Mouse (Mus musculus) ES-E14 (cell line): ENCODE results near the gene Trp53. TPM values are rescaled to one million over a fixed set of nuclear protein-coding genes. Genes with fewer than 3 reads are reported as not detected.

ENCODE experiments used
- DNase-seq: peaks from one replicate; pipeline ENCODE4 v3.0.0-alpha.2; 2013; ENCODE audit warnings: low read depth, low spot score
- H3K27ac ChIP-seq: 2 replicates; pipeline ENCODE4 v1.5.1; 2012; ENCODE audit warnings: low read depth, mild to moderate bottlenecking, low read length, moderate library complexity, mixed read lengths; ENCODE audit not compliant: poor library complexity, insufficient read depth, severe bottlenecking
- H3K36me3 ChIP-seq: 2 replicates; pipeline ENCODE4 v1.6.1; 2012; ENCODE audit warnings: mild to moderate bottlenecking, low read length, moderate library complexity, mixed read lengths; ENCODE audit not compliant: control insufficient read depth, poor library complexity, insufficient read depth, severe bottlenecking
- H3K4me1 ChIP-seq, 2 experiments: fragments of 150-350 bp in 1 of 2; sonication (generic) in 1 of 2; 2 replicates each; pipeline ENCODE4 v1.6.1; 2012; ENCODE audit warnings: low read length in 2 of 2, mild to moderate bottlenecking in 1 of 2, mixed read lengths in 1 of 2; ENCODE audit not compliant: control insufficient read depth in 2 of 2, insufficient read depth in 2 of 2, poor library complexity in 1 of 2
- H3K4me3 ChIP-seq, 2 experiments: fragments of 150-350 bp in 1 of 2; sonication (generic) in 1 of 2; 2 replicates each; pipeline ENCODE4 v1.5.1; 2012; ENCODE audit warnings: low read length in 2 of 2, low read depth in 1 of 2, mild to moderate bottlenecking in 1 of 2, mixed read lengths in 1 of 2; ENCODE audit not compliant: insufficient read depth in 1 of 2, poor library complexity in 1 of 2, severe bottlenecking in 1 of 2
- H3K9ac ChIP-seq: 2 replicates; pipeline ENCODE4 v1.6.1; 2012; ENCODE audit warnings: low read depth, mild to moderate bottlenecking, low read length, mixed read lengths; ENCODE audit not compliant: poor library complexity, insufficient read depth, severe bottlenecking
- H3K9me3 ChIP-seq: fragments of 150-350 bp; sonication (generic); 2 replicates; pipeline ENCODE4 v1.6.1; 2012; ENCODE audit warnings: low read depth, mild to moderate bottlenecking, low read length; ENCODE audit not compliant: control insufficient read depth, insufficient read depth
- CHD2 ChIP-seq: IDR thresholded peaks from 2 replicates; pipeline ENCODE4 v1.6.1; 2014; ENCODE audit warnings: mild to moderate bottlenecking, low read depth, low read length, inconsistent platforms
- HCFC1 ChIP-seq: IDR thresholded peaks from 2 replicates; pipeline ENCODE4 v1.6.1; 2012; ENCODE audit warnings: low read length, inconsistent platforms, borderline replicate concordance; ENCODE audit not compliant: insufficient read depth
- MAFK ChIP-seq: IDR thresholded peaks from 2 replicates; pipeline ENCODE4 v1.6.1; 2014; ENCODE audit warnings: mild to moderate bottlenecking, low read depth, low read length, inconsistent platforms; ENCODE audit not compliant: insufficient read depth
- ZC3H11A ChIP-seq: IDR thresholded peaks from 2 replicates; pipeline ENCODE4 v1.6.1; 2012; ENCODE audit warnings: low read depth, mild to moderate bottlenecking, inconsistent platforms, low read length, borderline replicate concordance
- ZNF384 ChIP-seq: IDR thresholded peaks from 2 replicates; pipeline ENCODE4 v1.6.1; 2012; ENCODE audit warnings: low read depth, low read length, inconsistent platforms
- in situ Hi-C, 2 experiments: fragments of 600-800 bp; cut with MboI; formaldehyde crosslinking; loops; one replicate each; pipeline ENCODE4 v1.15.1; 2025; ENCODE audit warnings: low sequenced_read_pairs in 2 of 2, inconsistent platforms in 1 of 2; ENCODE audit not compliant: unreplicated experiment in 2 of 2
- total RNA-seq: library from RNA; depleted of rRNA; stranded (reverse); fragments of 300-350 nt; gene quantifications from 2 replicates; pipeline ENCODE4 v1.2.3, GENCODE M21; 2012

Gene Trp53
- total RNA-seq, 1 experiment, result 105 TPM

GRCm38 (mm10) chr11:69582230-69582805 lies 2.2 kb downstream of the Trp53 start:
- Histone ChIP-seq H3K4me3 (peak overlapping the region; percentile 69 to 90), H3K9me3 (no peaks in the 10 kb centered on the region), H3K9ac (peak overlapping the region; percentile 3), H3K4me1 (peaks cover 9 to 26% of the 10 kb centered on the region in 2 experiments), H3K27ac (peak overlapping the region; percentile 95), H3K36me3 (peaks cover 19% of the 10 kb centered on the region)
- no peak for DNase-seq
- in situ Hi-C loops, result no loop called here
- no peak for TF ChIP-seq ZC3H11A
- TF ChIP-seq CHD2, result no peak

- in situ Hi-C loops, result no loop called here
Measured at GRCm38 (mm10) chr11:69584008-69584407, 3.8 kb downstream of the Trp53 start.

GRCm38 (mm10) chr11:69584937-69585336 lies 4.8 kb downstream of the Trp53 start:
- DNase-seq, result no peak
- Histone ChIP-seq H3K4me1 (peaks cover 7 to 27% of the 10 kb centered on the region in 2 experiments), H3K4me3 (no peak overlapping the region; a peak in 1 of 4 replicates), H3K36me3 (peaks cover 42% of the 10 kb centered on the region), H3K9ac (no peak overlapping the region), H3K9me3 (no peaks in the 10 kb centered on the region), H3K27ac (no peak overlapping the region)
- in situ Hi-C loops, result no loop called here
- TF ChIP-seq ZC3H11A (no peak), HCFC1 (no peak), MAFK (no peak), ZNF384 (no peak), CHD2 (no peak)

More at GRCm38 (mm10) chr11:69584008-69584407, 3.8 kb downstream of the Trp53 start:
- Histone ChIP-seq H3K9ac (peak overlapping the region; percentile 26; the same call in 1 of the 2 replicates), H3K4me3 (peak overlapping the region in 1 of 2 experiments; percentile 17; a peak in 1 of 4 replicates), H3K27ac (no peak overlapping the region), H3K9me3 (no peaks in the 10 kb centered on the region), H3K36me3 (peaks cover 33% of the 10 kb centered on the region), H3K4me1 (peaks cover 9 to 26% of the 10 kb centered on the region in 2 experiments)
- no peak for DNase-seq
- TF ChIP-seq CHD2 (no peak), MAFK (peak; percentile 89)

- Histone ChIP-seq H3K36me3 (peaks cover 51% of the 10 kb centered on the region), H3K4me1 (peaks cover 7 to 27% of the 10 kb centered on the region in 2 experiments), H3K9ac (peak overlapping the region; percentile 12; the same call in 1 of the 2 replicates), H3K4me3 (no peak overlapping the region; a peak in 1 of 4 replicates), H3K9me3 (no peaks in the 10 kb centered on the region), H3K27ac (0 out of 2 replicates have a peak overlapping the region, but pooled peaks have one; percentile 44)
- in situ Hi-C loops, result no loop called here
- no peak for DNase-seq
- TF ChIP-seq MAFK (0 out of 2 replicates have a peak, but pooled peaks have one; percentile 3), CHD2 (no peak)
Measured at GRCm38 (mm10) chr11:69585718-69586325, 5.7 kb downstream of the Trp53 start.
